Comparison of ENCODE assay signal across 22 mouse cellular contexts in the genomic region with DNA sequence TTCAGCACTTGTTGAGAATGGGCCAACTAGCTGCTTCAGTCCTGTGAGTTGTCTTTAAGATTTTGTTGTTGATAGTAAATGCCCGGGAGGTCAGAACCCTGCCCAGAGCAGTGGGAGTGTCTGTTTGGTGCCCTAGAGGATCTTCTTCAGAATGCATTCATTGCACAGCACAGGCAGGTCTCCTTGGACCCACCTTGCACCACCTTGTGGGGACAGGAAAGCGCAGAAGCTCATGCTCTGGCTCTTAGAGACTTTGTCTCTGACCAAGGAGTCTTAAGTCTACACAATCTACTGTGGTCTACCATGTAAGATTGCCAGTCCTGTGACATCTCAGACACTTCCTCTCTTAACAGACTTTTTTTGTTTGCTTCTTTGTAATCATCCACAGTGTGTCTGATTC. TPM values are rescaled to one million over a fixed set of nuclear protein-coding genes. Genes with fewer than 3 reads are reported as not detected.
"Had no signal": no experiment of that assay in that cellular context is flagged by ENCODE, and none has a peak within 500 bp of the region (broad histone marks: within the 10 kb centered on the region; RNA-seq: fewer than 3 reads in every experiment).

No protein-coding gene starts in this region.

- DNase-seq: kidney, adult 9 months; kidney, postnatal 10 days; lung, adult 2 months; lung, postnatal 10 days; lung, postnatal 4 days; right cerebral cortex, postnatal 14 days; thymus, postnatal 4 days had no signal

- ATAC-seq: midbrain, embryonic 13.5 days had no signal

- H3K36me3 ChIP-seq: limb, embryonic 10.5 days; liver, embryonic 15.5 days; midbrain, embryonic 13.5 days had no signal

- H3K9me3 ChIP-seq: limb, embryonic 10.5 days; liver, embryonic 15.5 days; midbrain, embryonic 13.5 days had no signal

- H3K27me3 ChIP-seq: liver, embryonic 15.5 days; midbrain, embryonic 13.5 days had no signal

- H3K9ac ChIP-seq: liver, embryonic 15.5 days; midbrain, embryonic 13.5 days had no signal

- H3K4me3 ChIP-seq: left cerebral cortex, adult 2 months; limb, embryonic 10.5 days; liver, embryonic 15.5 days; midbrain, embryonic 13.5 days had no signal

- H3K4me1 ChIP-seq: limb, embryonic 10.5 days; liver, embryonic 15.5 days had no signal

- H3K27ac ChIP-seq: left cerebral cortex, adult 2 months; limb, embryonic 10.5 days; liver, embryonic 15.5 days; midbrain, embryonic 13.5 days had no signal

- H3K4me2 ChIP-seq: liver, embryonic 11.5 days; liver, embryonic 15.5 days; midbrain, embryonic 13.5 days had no signal

RNA-seq across cellular contexts. Expression of gene Naa11, which starts 25.0 kb away (rescaled TPM):
- total RNA-seq: layer of hippocampus, adult 8-10 months; layer of hippocampus, postnatal 25 days; megakaryocyte-erythroid progenitor cell, adult 5-6 weeks; midbrain, postnatal 0 days had no signal
- polyA plus RNA-seq: large intestine, adult 2 months; limb, embryonic 10.5 days; limb, embryonic 14.5 days; liver, embryonic 11.5 days; liver, embryonic 15.5 days; lung, adult 2 months; neural tube, embryonic 14.5 days; spleen, adult 2 months; thymus, postnatal 0 days had no signal

RNA-seq across cellular contexts. Expression of gene Gk2, which starts 39.6 kb away (rescaled TPM):
- total RNA-seq: layer of hippocampus, adult 8-10 months; layer of hippocampus, postnatal 25 days; left cerebral cortex, adult 2 months; megakaryocyte-erythroid progenitor cell, adult 5-6 weeks; midbrain, postnatal 0 days had no signal
- polyA plus RNA-seq: large intestine, adult 2 months; limb, embryonic 10.5 days; limb, embryonic 14.5 days; liver, embryonic 11.5 days; liver, embryonic 15.5 days; lung, adult 2 months; midbrain, embryonic 13.5 days; midbrain, postnatal 0 days; neural tube, embryonic 14.5 days; spleen, adult 2 months; stomach, embryonic 16.5 days; thymus, postnatal 0 days had no signal
